Mouse (Mus musculus): Measurements from ENCODE around the gene Tns2.

Tns2 gene

DNA sequence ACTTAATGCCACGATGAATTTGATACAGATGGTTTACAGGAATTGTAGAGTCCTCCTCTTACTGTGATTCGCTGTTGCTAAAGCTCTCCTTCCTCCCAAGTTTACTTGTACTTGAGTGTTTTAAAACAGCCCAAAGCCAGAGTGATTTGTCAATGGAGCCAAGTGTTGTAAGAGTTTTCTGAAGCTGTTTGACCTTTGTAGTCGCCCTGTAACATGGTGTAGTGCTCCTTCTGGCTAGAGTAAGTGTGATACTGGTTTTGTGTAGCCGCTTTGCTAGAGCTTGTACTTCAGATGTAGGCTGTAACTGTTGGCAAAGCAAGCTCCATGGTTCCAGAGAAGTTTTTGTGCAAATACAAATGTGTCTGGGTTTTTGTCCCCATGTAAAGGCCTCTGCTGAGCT is 8.0 kb upstream of the Tns2 start:
- no peak for DNase-seq

- no peak for DNase-seq
Observed at GRCm38 (mm10) chr15:102094157-102094556, 6.1 kb upstream of the Tns2 start.

DNA sequence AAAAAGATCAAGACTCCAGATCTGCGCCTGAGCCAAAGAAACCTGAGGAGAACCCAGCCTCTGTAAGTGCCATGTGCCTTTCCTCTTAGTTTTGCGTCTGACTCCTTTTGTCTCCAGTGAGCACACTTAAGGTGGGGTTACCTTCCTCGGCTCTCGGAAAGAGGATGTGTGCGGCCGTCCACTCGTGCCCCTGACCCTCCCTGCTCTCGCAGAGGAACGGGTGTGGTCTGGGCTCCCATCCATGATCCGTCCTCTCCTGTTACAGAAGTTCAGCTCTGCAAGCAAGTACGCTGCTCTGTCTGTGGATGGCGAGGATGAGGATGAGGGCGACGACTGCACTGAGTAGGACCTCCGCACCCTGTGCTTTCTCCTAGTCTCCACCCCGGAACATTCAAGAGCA is 5.2 kb upstream of the Tns2 start:
- DNase-seq, result no peak

DNA sequence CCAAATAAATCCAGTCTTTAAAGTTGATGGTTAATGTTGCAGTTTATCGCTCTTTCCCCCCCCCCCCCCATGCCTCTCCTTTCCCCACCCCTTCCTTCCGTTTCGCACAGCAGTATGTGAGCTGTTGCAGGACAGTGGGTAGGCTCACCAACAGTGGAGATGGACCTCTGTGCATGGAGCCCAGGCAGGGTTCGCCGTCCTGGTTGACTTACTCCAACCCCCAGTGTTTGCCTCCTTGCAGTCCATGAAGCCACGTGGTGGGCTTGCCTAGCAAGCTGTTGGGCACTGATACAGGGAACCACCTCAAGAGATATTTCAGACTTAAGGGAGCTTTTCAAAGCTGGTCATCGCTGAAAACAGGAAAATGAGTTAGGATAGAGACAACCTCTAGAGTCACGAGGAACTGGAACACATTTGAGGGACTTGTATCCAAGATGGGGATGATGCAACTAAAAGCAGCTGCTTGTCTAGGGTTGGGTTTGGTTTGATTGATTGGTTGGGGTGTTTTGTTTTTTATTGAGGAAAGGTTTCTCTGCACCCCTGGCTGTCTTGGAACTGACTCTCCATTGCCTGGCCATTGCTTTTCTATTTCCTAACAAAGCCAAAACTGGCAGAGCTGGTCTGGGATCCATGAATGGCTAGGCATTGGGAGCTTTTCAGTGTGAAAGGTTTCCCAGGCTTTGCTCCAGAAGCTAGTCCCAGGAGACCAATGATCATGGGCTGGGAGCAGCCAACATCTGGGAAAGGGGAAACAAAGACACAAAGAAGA is 2.9 kb upstream of the Tns2 start:
- no peak for DNase-seq

- no peak for DNase-seq
Observed at GRCm38 (mm10) chr15:102097991-102098555, 2.1 kb upstream of the Tns2 start.

GRCm38 (mm10) chr15:102099260-102099659 is 953 bp upstream of the Tns2 start:
- no peak for DNase-seq

- no peak for DNase-seq
Observed at GRCm38 (mm10) chr15:102099771-102100160, 447 bp upstream of the Tns2 start.

- DNase-seq, result peak; percentile 75
Observed at GRCm38 (mm10) chr15:102100996-102101671, 921 bp downstream of the Tns2 start.

DNA sequence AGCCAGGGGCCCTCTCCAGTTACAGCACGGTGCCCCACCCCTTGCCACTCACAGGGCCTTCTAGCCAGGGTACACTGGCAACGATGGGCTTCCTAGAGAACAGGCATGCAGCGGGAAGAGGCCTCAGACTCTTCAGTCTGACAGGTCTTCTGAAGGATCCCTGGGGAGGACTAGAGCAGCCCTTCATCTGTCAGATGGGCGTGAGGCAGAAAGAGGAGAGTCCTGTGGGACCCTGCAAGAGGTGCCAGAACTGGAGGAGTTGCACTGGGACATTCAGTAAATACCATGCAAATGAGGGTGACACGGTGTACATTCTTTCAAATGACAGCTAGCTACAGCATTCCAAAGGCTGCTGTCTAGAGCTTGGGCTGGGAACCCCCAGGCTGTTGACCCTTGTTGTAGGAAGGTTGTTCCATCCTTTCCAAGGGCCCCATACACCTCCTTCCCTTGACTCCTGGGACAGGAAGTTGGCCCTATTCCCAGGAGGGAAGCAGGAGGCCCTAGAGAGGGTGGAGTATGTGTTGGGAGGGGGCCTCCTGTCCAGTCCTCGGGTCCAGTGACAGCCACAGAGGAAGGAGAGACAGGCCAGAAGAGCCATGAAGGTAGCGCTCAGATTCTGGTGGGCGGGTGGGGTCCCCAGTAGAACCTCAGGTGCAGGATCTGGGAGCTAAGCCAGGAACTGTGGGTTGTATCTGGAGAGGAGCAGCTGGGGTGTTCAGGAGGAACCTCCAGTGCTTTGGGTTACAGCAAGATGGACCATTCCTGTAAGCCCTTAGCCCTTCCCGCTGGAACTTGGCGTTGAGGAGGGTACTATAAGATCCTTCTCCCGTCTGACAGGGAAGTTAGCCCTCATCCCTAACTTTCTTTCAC is 1.7 kb downstream of the Tns2 start:
- DNase-seq, result peak; percentile 87

- DNase-seq, result peak; percentile 77
Observed at GRCm38 (mm10) chr15:102102548-102103121, 2.4 kb downstream of the Tns2 start.

DNA sequence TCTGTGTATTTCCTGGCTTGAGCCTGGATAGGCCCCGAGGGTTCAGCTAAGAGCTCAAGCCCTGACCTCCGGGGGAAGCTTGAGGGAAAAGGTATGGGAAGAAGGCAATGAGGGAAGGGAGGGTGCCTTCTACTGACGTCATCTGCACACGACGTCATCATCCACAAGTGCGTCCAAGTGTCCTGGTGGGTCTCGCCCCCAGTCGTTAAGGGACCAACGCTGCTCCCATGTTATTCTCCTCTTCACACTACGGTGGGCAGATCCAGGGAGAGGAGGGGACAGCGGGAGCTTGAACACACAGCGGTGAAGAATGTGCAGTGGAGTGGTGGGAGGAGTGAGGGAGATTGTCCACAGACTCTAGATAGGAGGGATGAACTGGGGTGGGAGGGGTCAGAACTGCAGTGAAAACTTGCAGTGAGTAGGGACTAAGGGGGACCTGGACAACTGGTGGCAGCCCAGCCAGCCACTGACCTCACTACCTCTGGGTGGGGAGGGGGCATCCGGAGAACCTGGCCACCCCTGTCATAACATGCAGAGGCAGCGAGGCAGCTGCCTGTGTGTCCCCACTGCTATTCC is 3.2 kb downstream of the Tns2 start:
- no peak for DNase-seq

DNA sequence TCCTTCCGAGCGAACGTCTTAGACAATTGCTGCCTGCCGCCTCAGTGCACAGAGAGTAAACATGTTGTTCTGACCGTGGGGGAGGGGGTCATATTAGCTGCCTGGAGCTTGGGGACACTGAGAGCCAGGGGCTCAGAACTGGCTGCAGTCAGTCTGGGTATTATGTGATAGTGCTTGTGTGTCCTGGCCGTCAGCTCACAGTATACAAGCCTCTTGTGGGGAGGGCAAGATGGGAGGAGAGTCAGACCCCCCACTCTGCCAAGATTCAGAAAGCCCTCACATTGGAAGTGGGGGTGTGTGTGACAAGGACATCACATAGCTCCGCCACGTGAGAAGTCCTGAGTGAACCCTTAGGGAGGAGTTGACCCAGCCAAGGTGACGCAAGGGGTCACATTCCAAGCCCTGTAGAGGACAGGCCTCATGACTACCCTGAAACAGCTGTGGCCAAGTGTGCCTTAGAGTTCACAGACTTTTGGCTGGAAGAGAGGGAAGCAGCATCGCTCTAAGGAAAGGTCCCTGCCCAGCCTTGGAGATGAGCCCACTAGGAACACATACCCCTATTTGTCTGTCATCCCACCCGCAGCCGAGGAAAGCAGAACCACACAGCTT is 3.8 kb downstream of the Tns2 start:
- DNase-seq, result peak; percentile 98

DNA sequence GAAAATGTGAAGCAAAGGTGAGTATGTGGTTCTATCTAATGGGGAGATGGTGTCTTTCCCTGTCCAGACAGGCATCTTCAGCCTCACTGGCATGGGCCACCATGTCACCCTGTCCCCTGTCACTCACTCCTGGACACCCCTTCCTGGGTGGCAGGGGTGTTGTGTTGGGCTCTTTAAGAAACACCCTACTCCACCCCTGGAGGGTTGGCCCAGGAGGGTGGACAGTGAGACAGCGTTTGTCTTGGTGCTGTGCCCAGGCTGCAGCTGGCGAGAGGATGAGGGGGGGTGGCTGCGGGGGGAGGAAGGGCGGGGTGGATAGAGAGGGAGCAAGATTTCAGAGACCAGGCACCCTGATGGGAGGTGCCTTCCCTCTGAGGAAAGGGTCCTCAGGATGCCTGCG is 5.1 kb downstream of the Tns2 start:
- DNase-seq, result peak; percentile 85

DNA sequence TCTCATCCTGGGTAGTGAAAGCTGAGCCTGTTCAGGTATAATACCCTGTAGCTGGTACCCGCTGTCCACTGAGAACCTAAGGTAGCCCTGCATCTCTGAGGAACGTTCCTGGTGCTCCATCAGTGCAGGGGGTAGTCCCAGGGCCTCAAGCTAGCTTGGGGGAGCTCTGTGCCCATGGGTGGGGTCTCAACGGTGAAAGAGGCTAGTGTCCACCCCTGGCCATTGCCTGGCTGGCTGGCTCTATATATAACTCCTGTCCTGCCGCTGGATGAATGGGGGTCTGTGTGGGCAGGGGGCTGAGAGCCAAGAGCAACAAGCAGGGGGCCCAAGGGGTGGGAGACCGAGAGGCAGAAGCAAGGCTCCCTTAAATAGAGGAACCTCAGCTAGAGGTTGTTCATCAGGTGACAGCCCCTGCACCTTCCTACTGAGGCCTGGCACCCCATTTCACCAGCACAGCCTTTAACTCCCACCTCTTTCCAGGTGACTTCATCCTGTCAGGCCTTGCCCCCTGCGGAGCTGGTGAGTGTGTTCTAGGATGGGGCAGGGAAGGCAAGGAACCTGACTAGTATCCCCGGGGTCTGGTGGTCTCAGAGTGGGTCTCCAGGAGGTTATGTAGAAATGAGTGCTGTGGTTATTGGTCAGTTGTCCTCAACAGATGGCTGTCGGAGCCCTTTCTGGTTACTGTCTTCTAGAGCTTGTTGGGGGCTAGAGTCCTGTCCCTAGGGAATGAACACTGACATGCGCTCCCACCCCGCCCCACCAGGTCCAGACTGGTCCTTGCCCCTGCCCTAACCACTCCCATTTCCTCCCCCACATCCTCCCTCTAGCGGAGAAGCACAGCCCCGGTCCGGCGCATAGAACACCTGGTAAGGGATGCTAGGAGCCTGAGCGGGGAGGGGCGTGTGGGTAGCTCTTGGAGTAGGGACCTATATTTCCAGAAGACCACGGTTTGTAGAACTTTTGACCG is 5.8 kb downstream of the Tns2 start:
- peak; percentile 52 for DNase-seq

- no peak for DNase-seq
Observed at GRCm38 (mm10) chr15:102106754-102107456, 6.7 kb downstream of the Tns2 start.

GRCm38 (mm10) chr15:102107689-102108573 is 7.7 kb downstream of the Tns2 start:
- DNase-seq, result no peak

- DNase-seq, result peak; percentile 75
Observed at GRCm38 (mm10) chr15:102108651-102109525, 8.7 kb downstream of the Tns2 start.

GRCm38 (mm10) chr15:102110271-102110670 is 10.1 kb downstream of the Tns2 start:
- no peak for DNase-seq

Data from kidney, adult 11 months (tissue).